Mouse (Mus musculus) left cerebral cortex, adult 18-20 months (tissue): ENCODE data around the gene Tbccd1. TPM values are rescaled to one million over a fixed set of nuclear protein-coding genes. Genes with fewer than 3 reads are reported as not detected.

Experiments used
- DNase-seq, 2 experiments: peaks; one replicate each; pipeline ENCODE4 v3.0.0; 2021 to 2022; ENCODE audit warnings: low spot score in 2 of 2, mixed read lengths in 1 of 2
- total RNA-seq, 2 experiments: library from RNA; stranded (reverse); gene quantifications; 2 replicates each; pipeline ENCODE4 v1.2.3; 2021

Tbccd1 gene
- total RNA-seq, 2 experiments from 2014 or later, result 14.3 to 14.9 TPM

DNA sequence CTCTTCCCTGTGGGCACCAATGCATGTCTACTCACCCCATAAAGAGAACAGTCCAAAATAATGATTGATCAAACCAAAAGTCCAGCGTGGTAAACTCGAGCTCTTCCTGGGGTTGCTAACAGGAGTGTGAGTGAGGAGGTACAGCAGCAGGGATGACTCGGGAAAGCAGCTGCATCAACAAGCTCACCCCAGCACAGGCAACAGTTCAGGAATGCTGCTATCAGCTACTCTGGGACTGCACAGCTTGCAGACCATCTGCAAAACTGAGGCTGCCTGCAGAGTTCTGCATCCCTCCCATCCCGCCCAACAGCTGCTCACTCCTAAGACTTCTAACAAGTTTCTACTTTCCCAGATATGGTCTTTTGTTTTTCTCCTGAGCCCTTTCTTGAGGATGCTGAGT lies 15.9 kb upstream of the Tbccd1 start:
- no peak for DNase-seq

DNA sequence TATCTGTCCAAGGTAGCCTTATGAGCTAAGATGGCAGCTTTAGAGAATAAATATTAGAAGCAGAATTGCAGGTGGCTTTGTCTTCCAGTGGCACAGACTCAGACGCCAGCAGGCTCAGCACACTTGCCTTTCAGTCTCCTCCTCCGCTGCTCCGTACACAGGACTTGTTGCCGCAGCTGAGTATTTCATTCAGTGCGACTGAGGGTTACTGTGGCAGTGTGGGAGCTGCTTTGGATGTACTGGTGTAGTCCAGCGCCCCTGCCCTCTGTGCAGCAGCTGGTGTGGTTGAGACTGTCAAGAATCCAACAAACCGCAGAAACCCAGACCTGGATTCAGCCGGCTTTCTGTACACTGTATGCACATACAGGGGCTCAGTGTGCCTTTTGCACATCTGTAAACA lies 14.9 kb upstream of the Tbccd1 start:
- DNase-seq, result no peak

DNA sequence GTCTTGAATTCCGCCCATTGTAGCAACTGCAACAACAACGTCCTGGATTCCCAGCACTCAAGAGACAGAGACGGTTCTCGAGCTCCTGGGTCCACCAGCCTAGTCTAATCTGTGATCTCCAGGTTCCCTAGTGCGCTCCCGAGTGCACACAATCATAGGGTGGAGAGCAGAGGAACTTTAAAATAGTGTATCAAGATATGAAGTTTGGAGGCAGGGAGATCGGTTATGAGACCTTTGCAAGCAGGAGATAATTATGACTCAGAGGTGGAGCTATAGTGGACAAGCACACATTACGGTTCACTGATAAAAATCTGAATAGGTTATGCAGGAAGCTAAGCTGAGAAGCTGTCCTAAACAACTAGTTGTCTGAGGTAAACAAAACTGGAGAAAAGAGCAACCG lies 696 bp downstream of the Tbccd1 start:
- no peak for DNase-seq

GRCm38 (mm10) chr16:22852709-22853108 lies 4.8 kb downstream of the Tbccd1 start:
- no peak for DNase-seq

- DNase-seq, result no peak
Observed at GRCm38 (mm10) chr16:22848331-22848730, 9.1 kb downstream of the Tbccd1 start.

DNA sequence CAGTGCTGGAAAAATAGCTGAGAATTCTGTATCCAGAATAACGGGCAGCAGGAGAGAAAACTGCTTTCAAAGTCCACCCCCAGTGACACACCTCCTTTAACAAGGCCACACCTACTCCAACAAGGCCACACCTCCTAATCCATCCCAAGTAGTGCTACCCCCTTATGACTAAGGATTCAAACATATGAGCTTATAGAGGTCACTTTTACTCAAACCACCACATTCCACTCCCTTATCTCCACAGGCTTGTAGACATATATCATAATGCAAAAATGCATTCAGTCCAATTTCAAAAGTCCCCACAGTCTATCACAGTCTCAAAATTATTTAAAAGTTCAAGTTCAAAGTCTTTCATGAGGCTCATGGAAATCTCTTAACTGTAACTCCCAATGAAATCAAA lies 9.8 kb downstream of the Tbccd1 start:
- no peak for DNase-seq

GRCm38 (mm10) chr16:22845481-22845880 lies 12.0 kb downstream of the Tbccd1 start:
- no peak for DNase-seq

DNA sequence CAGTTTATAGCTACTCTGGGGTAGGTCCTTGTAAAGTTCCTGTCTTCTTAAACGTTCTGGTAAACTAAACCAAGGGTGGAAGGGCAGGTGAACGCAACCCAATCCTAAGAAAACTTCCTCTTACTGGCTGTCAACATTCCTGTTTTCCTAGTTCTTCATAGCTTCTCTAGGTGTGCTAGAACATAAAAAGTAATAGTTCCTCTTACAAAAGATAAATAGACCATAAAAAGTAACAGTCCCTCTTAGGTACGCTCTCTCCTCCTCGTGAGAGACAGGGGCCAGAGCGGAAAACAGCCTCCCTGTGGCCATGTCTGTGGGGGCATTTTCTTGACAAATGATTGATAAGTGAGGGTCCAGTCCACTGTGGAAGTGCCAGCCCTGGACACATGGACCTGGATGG lies 12.6 kb downstream of the Tbccd1 start:
- DNase-seq, result no peak

DNA sequence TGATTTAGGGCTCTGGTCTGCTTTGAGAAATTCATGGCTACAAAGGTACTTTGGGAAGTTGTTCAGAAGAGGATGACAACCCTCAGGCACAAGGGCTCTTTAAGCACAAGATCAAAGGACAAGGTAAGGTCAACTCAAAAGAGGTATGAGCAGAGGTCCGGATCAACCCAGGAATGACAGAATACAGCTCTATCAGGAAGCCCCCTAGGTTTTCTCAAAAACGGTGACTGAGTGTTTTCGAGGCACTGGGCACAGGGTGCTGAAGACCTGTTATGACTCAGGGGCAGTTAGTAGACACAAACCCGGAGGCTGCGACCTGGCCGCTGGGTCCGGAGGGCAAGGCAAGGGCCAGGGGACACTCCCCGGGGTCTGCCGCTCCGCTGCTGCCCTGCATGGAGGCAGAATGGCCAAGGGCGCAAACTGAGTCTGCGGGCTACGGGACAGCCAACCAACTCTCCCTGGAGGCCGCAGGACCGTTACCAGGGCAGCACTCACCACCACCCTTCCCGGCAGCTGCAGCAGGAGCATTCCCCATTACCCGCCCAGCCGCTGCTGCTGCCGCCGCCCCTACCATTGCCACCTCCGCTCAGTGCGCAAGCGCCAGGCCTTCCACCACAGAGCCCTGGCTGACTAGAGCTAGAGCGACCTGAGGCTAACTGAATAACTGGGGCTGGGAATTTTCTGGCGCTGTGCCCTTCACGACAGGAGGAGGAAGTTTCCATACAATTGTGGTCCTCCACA lies 13.2 kb downstream of the Tbccd1 start:
- peak; percentile 75 to 79 for DNase-seq

GRCm38 (mm10) chr16:22842871-22843270 lies 14.6 kb downstream of the Tbccd1 start:
- no peak for DNase-seq

GRCm38 (mm10) chr16:22839146-22839857 lies 18.2 kb downstream of the Tbccd1 start:
- no peak for DNase-seq

- no peak for DNase-seq
Observed at GRCm38 (mm10) chr16:22832932-22833525, 24.4 kb downstream of the Tbccd1 start.

GRCm38 (mm10) chr16:22820731-22821130 lies 36.7 kb downstream of the Tbccd1 start:
- DNase-seq, result peak; percentile 53 to 66

DNA sequence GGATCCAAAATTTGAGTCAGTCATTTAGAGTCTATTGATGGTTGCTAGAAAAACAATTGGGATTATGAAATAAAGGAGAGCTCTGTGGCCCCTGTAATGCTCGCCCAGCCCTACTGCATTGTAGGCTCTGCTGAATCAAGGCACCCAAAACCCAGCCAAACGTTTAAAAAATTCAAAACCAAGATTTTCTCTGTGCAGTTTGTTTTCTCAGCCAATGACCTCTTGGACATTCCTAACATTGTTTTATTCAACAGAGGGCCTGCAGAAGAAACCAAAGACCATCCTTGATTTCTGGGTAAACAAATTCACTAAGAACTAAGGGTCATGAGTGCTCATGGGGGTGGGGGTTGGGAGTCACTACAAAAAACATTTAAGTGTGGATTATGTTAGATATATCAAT lies 46.0 kb downstream of the Tbccd1 start, which contains the start of gene Crygs:
Crygs (minus strand) TSS at position 101 of the 400 bp plus-strand sequence.
- DNase-seq, result no peak

DNA sequence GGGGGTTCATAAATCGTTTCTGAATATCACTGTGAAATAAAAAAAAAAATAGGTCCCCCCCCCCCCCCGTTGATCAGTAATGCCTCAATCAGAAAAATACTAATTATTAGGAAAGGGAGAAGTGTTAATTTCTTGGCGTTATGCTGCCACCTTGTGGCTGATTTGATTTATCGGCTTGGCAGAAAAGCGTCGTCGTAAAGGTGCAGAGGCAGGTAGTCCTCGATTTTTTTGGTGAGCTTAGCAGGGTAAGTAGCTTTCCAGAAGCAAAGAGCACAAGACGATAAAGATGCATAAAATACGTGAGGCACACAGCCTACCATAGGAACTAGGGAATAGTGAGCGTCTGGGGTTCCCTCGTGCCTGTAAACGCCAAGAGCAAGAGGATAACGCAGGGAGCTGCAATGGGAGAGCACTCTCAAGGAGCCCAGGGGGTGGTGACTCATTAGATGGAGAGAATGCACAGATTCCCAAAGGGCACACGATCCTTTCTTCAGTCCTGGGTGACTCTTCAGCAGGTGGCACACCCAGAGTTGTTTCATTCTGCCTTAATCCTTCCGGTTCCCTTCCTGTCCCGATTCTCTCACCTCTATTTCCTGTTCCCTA lies 49.9 kb downstream of the Tbccd1 start:
- peak; percentile 45 to 65 for DNase-seq

- no peak for DNase-seq
Observed at GRCm38 (mm10) chr16:22802786-22803185, 54.7 kb downstream of the Tbccd1 start.

- DNase-seq, result no peak
Observed at GRCm38 (mm10) chr16:22800849-22801109, 56.7 kb downstream of the Tbccd1 start.

GRCm38 (mm10) chr16:22800026-22800848 lies 57.2 kb downstream of the Tbccd1 start:
- DNase-seq, result no peak

DNA sequence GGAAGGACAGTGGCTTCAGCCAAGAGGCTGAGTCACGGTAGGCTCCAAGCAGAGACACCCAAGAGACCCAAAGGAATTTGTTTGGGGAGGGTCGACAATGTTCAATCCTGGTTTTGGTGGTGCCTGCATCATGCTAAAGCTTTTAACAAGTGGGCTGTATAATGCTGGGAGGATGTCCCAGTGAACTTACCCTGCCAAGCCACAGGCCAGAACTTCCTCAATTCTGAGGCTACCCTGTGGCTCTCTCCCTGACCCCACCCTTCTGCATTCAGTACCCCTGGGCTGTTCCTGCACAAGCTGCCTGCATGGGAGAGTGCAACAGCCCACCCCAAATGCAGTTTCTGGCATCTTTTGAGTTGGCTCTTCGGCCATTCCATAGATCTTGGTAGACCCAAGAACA lies 58.9 kb downstream of the Tbccd1 start:
- no peak for DNase-seq

GRCm38 (mm10) chr16:22797521-22797920 lies 59.9 kb downstream of the Tbccd1 start:
- DNase-seq, result no peak

DNA sequence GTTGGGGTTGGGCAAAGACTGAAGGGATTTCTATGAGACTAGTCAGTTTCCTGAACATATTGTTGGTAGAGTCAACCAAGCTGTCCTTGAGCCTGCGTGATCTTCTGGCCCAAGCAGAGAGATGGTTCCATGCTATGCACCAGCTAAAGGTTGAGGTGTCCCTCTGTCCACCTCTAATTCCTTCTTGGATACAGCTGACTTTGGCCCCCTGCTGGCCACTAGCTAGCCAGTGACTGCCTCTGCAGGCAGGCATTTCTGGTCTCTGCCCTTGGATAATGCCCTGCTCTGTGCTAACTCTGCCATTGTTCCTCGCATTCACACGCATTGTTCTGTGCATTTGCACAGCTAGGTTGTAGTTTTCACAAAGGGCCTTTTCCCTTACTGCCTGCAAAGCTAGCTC lies 62.0 kb downstream of the Tbccd1 start:
- no peak for DNase-seq
